Mouse (Mus musculus): ENCODE data around the gene Heatr6. TPM values are rescaled to one million over a fixed set of nuclear protein-coding genes. Genes with fewer than 3 reads are reported as not detected.

Gene Heatr6
- polyA plus RNA-seq, 1 experiment from 2014 or later, result 41.7 TPM

DNA sequence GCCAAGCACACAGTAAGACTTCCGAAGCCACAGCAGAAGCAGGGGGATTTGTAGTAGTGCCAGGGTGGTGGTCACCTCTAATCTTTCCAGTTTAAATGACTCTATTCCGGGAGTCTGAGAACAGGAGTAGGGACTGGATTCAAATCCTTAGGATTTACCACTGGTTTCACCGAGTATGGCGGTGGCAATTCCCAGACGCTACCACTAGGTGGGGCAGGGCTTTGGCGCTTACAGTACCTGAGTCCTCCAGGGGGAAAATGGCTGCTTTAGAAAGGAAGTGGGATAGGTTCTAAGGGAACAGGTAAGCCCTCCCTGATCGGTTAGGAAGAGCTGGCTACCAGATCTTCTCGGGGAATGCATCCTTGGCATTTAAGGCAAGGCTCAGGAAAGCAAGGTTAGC is 78.9 kb downstream of the Heatr6 start:
- Histone ChIP-seq H3K36me3 (ENCODE audit: control insufficient read depth, insufficient read depth, low read length) (no peaks in the 10 kb centered on the region), H3K27ac (ENCODE audit: low read depth, low read length) (no peak overlapping the region), H3K9me3 (ENCODE audit: control insufficient read depth, low read length) (no peaks in the 10 kb centered on the region), H3K9ac (replicated peaks; ENCODE audit: low read depth, low read length) (no peak overlapping the region), H3K4me3 (ENCODE audit: low read depth, low read length) (no peak overlapping the region), H3K4me1 (ENCODE audit: control insufficient read depth, insufficient read depth, low read length) (no peaks in the 10 kb centered on the region), H3K27me3 (ENCODE audit: control insufficient read depth, insufficient read depth, low read length) (no peaks in the 10 kb centered on the region), H3K4me2 (ENCODE audit: low read depth, low read length) (no peak overlapping the region)
- WGBS, result 45% methylated on average over 8 of the region's 8 CpGs
- ATAC-seq (ENCODE audit: low read depth), result no peak

Other genes with a start within 250 kb of the Heatr6 start
- gene Heatr9, start 231.5 kb upstream of the Heatr6 start, polyA plus RNA-seq (2014; fragmentation: Nextera tagmentation; extraction: Ambion mirVana), result not detected in 2 replicates
- not detected in 2 replicates for gene Ccl5, start 223.2 kb upstream of the Heatr6 start, polyA plus RNA-seq (2014; fragmentation: Nextera tagmentation; extraction: Ambion mirVana)
- gene Ccl9, start 175.1 kb upstream of the Heatr6 start, polyA plus RNA-seq (2014; fragmentation: Nextera tagmentation; extraction: Ambion mirVana), result 1.4 and 4.0 TPM in 2 replicates
- gene Ccl6, start 160.6 kb upstream of the Heatr6 start, polyA plus RNA-seq (2014; fragmentation: Nextera tagmentation; extraction: Ambion mirVana), result 1.5 and 2.7 TPM in 2 replicates
- not detected in 2 replicates for gene Rpl9-ps1, start 108.1 kb upstream of the Heatr6 start, polyA plus RNA-seq (2014; fragmentation: Nextera tagmentation; extraction: Ambion mirVana)
- gene Ccl3, start 104.3 kb upstream of the Heatr6 start, polyA plus RNA-seq (2014; fragmentation: Nextera tagmentation; extraction: Ambion mirVana), result 1.2 and 2.3 TPM in 2 replicates
- 0.58 and 0.67 TPM in 2 replicates for gene Ccl4, start 91.1 kb upstream of the Heatr6 start, polyA plus RNA-seq (2014; fragmentation: Nextera tagmentation; extraction: Ambion mirVana)
- 0.57 TPM in 1 of 2 replicates, not detected in the other for gene Wfdc17, start 49.7 kb upstream of the Heatr6 start, polyA plus RNA-seq (2014; fragmentation: Nextera tagmentation; extraction: Ambion mirVana)
- gene Wfdc18, start 44.7 kb upstream of the Heatr6 start, polyA plus RNA-seq (2014; fragmentation: Nextera tagmentation; extraction: Ambion mirVana), result not detected in 2 replicates
- gene Wfdc21, start 6.8 kb upstream of the Heatr6 start, polyA plus RNA-seq (2014; fragmentation: Nextera tagmentation; extraction: Ambion mirVana), result 0.98 TPM in 1 of 2 replicates, not detected in the other
- 0.63 and 0.75 TPM in 2 replicates for gene Hnf1b, start 96.4 kb downstream of the Heatr6 start, polyA plus RNA-seq (2014; fragmentation: Nextera tagmentation; extraction: Ambion mirVana)
- 19.0 and 23.8 TPM in 2 replicates for gene Ddx52, start 188.4 kb downstream of the Heatr6 start, polyA plus RNA-seq (2014; fragmentation: Nextera tagmentation; extraction: Ambion mirVana)
- gene Synrg, start 210.7 kb downstream of the Heatr6 start, polyA plus RNA-seq (2014; fragmentation: Nextera tagmentation; extraction: Ambion mirVana), result 24.9 and 27.5 TPM in 2 replicates